Mouse (Mus musculus): Measurements from ENCODE around the gene Ccdc141.

GRCm38 (mm10) chr2:77102516-77102915 is 67.9 kb downstream of the Ccdc141 start:
- no peak for TF ChIP-seq CTCF (IDR thresholded peaks at IDR 0.05; ENCODE audit: low read depth)
- no peak for TF ChIP-seq EP300 (IDR thresholded peaks at IDR 0.05; ENCODE audit: low read depth)

Data from liver, postnatal 0 days (tissue).